In the genomic region with DNA sequence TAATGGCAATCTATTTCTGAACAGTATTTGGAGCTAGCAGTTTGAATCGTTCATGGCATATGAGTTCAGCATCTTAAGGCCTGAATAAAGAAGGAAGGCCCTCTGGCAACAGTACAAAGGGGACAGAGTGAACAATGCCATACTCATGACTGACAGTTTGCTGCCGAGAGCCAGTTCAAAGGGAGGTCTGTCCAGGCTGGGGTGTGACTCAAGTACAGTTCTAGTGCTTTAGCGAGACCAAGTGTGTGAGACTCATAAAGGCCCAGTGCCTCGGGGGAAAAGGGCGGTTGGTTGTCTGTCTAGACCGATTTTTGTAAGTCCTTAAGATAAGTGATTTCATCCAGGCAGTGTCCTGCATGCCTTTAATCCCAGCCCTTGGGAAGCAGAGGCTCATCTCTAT, we compare ENCODE assay signal across 23 mouse cellular contexts. TPM values are rescaled to one million over a fixed set of nuclear protein-coding genes. Genes with fewer than 3 reads are reported as not detected.
A peak's percentile ranks its signal among the peaks of the same experiment; 100 is the strongest.
DNase-seq lines count a peak whose midpoint lies in the region; ATAC-seq and TF ChIP-seq lines count a peak whose summit lies in the region.
"Had no signal": no experiment of that assay in that cellular context is flagged by ENCODE, and none has a peak within 500 bp of the region (broad histone marks: within the 10 kb centered on the region; RNA-seq: fewer than 3 reads in every experiment).

No protein-coding gene starts in this region.

- no peak overlapping the region for H3K4me3 ChIP-seq in liver, adult 2 months (ENCODE audit: insufficient read depth, low read depth, low read length)
- H3K4me3 ChIP-seq in liver, embryonic 12.5 days: no peak overlapping the region
- no peak overlapping the region for H3K4me3 ChIP-seq in ES-E14 (ENCODE audit: insufficient read depth in 1 of 2, low read depth in 1 of 2, low read length in 2 of 2, poor library complexity in 1 of 2, severe bottlenecking in 1 of 2)
- H3K4me3 ChIP-seq: embryonic facial prominence, embryonic 15.5 days; layer of hippocampus, adult 2 months; limb, embryonic 15.5 days; myocyte had no signal

- no peak for ATAC-seq in liver, embryonic 12.5 days
- ATAC-seq: liver, postnatal 0 days had no signal

- no peaks in the 10 kb centered on the region for H3K9me3 ChIP-seq in liver, embryonic 12.5 days (replicated peaks)
- H3K9me3 ChIP-seq in ES-E14 (ENCODE audit: control insufficient read depth, insufficient read depth, low read depth, low read length): no peaks in the 10 kb centered on the region
- H3K9me3 ChIP-seq: embryonic facial prominence, embryonic 15.5 days; limb, embryonic 15.5 days had no signal

- peak overlapping the region; percentile 75 for H3K27ac ChIP-seq in liver, adult 2 months (replicated peaks; ENCODE audit: insufficient read depth, low read depth, low read length)
- no peak overlapping the region for H3K27ac ChIP-seq in liver, embryonic 12.5 days
- H3K27ac ChIP-seq in ES-E14 (ENCODE audit: insufficient read depth, low read depth, low read length, poor library complexity, severe bottlenecking): no peak overlapping the region
- H3K27ac ChIP-seq: embryonic facial prominence, embryonic 15.5 days; layer of hippocampus, adult 2 months; limb, embryonic 15.5 days had no signal

- H3K4me2 ChIP-seq in liver, embryonic 12.5 days: no peak overlapping the region
- H3K4me2 ChIP-seq: embryonic facial prominence, embryonic 15.5 days; limb, embryonic 15.5 days had no signal

- H3K79me2 ChIP-seq in liver, adult 2 months (ENCODE audit: control insufficient read depth, insufficient read depth, low read length): peaks cover 6% of the 10 kb centered on the region; the same call in 1 of the 2 replicates

- WGBS in liver, adult 2 months: 82% methylated on average over 6 of the region's 6 CpGs
- WGBS in liver, embryonic 12.5 days (ENCODE audit: insufficient replicate concordance): 78% methylated on average over 6 of the region's 6 CpGs

- H3K9ac ChIP-seq in liver, adult 2 months (ENCODE audit: low read depth, low read length): no peak overlapping the region
- H3K9ac ChIP-seq in liver, embryonic 12.5 days: no peak overlapping the region
- no peak overlapping the region for H3K9ac ChIP-seq in ES-E14 (ENCODE audit: insufficient read depth, low read depth, low read length, poor library complexity, severe bottlenecking)
- H3K9ac ChIP-seq: embryonic facial prominence, embryonic 15.5 days; limb, embryonic 15.5 days; liver, postnatal 0 days had no signal

- peak; percentile 32 for DNase-seq in liver, adult 2 months (ENCODE audit: extremely low read depth, low read depth, low spot score)
- DNase-seq in 3T3-L1 (ENCODE audit: low read depth, low spot score) (peak; percentile 69), ES-E14 (ENCODE audit: low read depth, low spot score) (peak; percentile 34)
- peak; percentile 35 for DNase-seq in brain, adult 2 months (ENCODE audit: low read depth, low spot score)
- no peak for DNase-seq in urinary bladder, postnatal 14 days (ENCODE audit: low spot score)
- no peak for DNase-seq in layer of hippocampus, adult 9-11 months
- DNase-seq: adrenal gland, postnatal 10 days; cerebellum, adult 11-12 months; cerebellum, postnatal 14 days; heart, adult 11 months; heart, postnatal 36 days; kidney, adult 8-10 months; kidney, postnatal 14 days; liver, postnatal 0 days; lung, postnatal 10 days; right cerebral cortex, postnatal 14 days; spleen, adult 18-20 months; thymus, adult 2 months had no signal

- no peaks in the 10 kb centered on the region for H3K27me3 ChIP-seq in liver, adult 2 months (ENCODE audit: control insufficient read depth, insufficient read depth, low read length)
- H3K27me3 ChIP-seq in liver, embryonic 12.5 days (replicated peaks): no peaks in the 10 kb centered on the region
- H3K27me3 ChIP-seq: embryonic facial prominence, embryonic 15.5 days; limb, embryonic 15.5 days had no signal

- no peak for TF ChIP-seq CTCF in liver, adult 2 months (IDR thresholded peaks at IDR 0.05; ENCODE audit: low read depth, low read length)

- H3K4me1 ChIP-seq in liver, adult 2 months (ENCODE audit: control insufficient read depth, insufficient read depth, low read length): peaks cover 30% of the 10 kb centered on the region
- H3K4me1 ChIP-seq in liver, embryonic 12.5 days: peaks cover 24% of the 10 kb centered on the region
- H3K4me1 ChIP-seq in ES-E14 (ENCODE audit: control insufficient read depth in 2 of 2, insufficient read depth in 2 of 2, low read length in 2 of 2, poor library complexity in 1 of 2): peaks cover 9 to 12% of the 10 kb centered on the region in 2 experiments
- H3K4me1 ChIP-seq: embryonic facial prominence, embryonic 15.5 days; limb, embryonic 15.5 days had no signal

- in situ Hi-C loops in ES-E14 (cut with MboI; ENCODE audit: low sequenced_read_pairs in 2 of 2, unreplicated experiment in 2 of 2): no loop called here

- TF ChIP-seq POLR2A in liver, adult 2 months (IDR thresholded peaks at IDR 0.05; ENCODE audit: extremely low read depth, insufficient read depth, low read length): no peak

- peaks cover 9% of the 10 kb centered on the region for H3K36me3 ChIP-seq in liver, adult 2 months (ENCODE audit: control insufficient read depth, insufficient read depth, low read length)
- peaks cover 13% of the 10 kb centered on the region for H3K36me3 ChIP-seq in liver, embryonic 12.5 days
- peaks cover 2% of the 10 kb centered on the region; the same call in 1 of the 2 replicates for H3K36me3 ChIP-seq in ES-E14 (ENCODE audit: control insufficient read depth, insufficient read depth, low read length, poor library complexity, severe bottlenecking)

TF ChIP-seq in ES-E14, 5 proteins besides CTCF, POLR2A, EP300 and RAD21:
- no peak for TF ChIP-seq CHD2 (IDR thresholded peaks at IDR 0.05; ENCODE audit: low read depth, low read length)
- TF ChIP-seq ZC3H11A (IDR thresholded peaks at IDR 0.05; ENCODE audit: borderline replicate concordance, low read depth, low read length): no peak
- TF ChIP-seq ZNF384 (IDR thresholded peaks at IDR 0.05; ENCODE audit: low read depth, low read length): no peak
- TF ChIP-seq HCFC1 (IDR thresholded peaks at IDR 0.05; ENCODE audit: borderline replicate concordance, insufficient read depth, low read length): no peak
- TF ChIP-seq MAFK (IDR thresholded peaks at IDR 0.05; ENCODE audit: insufficient read depth, low read depth, low read length): no peak

RNA-seq across cellular contexts. Expression of a gene that starts 7.7 kb away (rescaled TPM):
- 30.8 and 36.7 TPM in 2 replicates for total RNA-seq in liver, adult 2 months (2014; rRNA removed)
- 41.8 and 47.4 TPM in 2 replicates for polyA plus RNA-seq in liver, adult 2 months (2012; rRNA removed)
- polyA plus RNA-seq in liver, embryonic 12.5 days (2016; fragmentation: Nextera tagmentation; extraction: Ambion mirVana): 15.0 and 16.7 TPM in 2 replicates
- total RNA-seq in ES-E14 (2012; rRNA removed): 30.9 and 43.2 TPM in 2 replicates

RNA-seq across cellular contexts. Expression of a gene that starts 29.7 kb away (rescaled TPM):
- 6.6 and 8.7 TPM in 2 replicates for total RNA-seq in liver, adult 2 months (2014; rRNA removed)
- polyA plus RNA-seq in liver, adult 2 months (2012; rRNA removed): 2.5 and 3.8 TPM in 2 replicates
- 10.1 and 10.5 TPM in 2 replicates for polyA plus RNA-seq in liver, embryonic 12.5 days (2016; fragmentation: Nextera tagmentation; extraction: Ambion mirVana)
- total RNA-seq in ES-E14 (2012; rRNA removed): 4.4 and 7.5 TPM in 2 replicates

RNA-seq across cellular contexts. Expression of a gene that starts 30.2 kb away (rescaled TPM):
- total RNA-seq in liver, adult 2 months (2014; rRNA removed): 28.3 and 31.6 TPM in 2 replicates
- polyA plus RNA-seq in liver, adult 2 months (2012; rRNA removed): 6.0 and 7.9 TPM in 2 replicates
- 15.5 and 15.9 TPM in 2 replicates for polyA plus RNA-seq in liver, embryonic 12.5 days (2016; fragmentation: Nextera tagmentation; extraction: Ambion mirVana)
- 27.0 and 31.3 TPM in 2 replicates for total RNA-seq in ES-E14 (2012; rRNA removed)

RNA-seq across cellular contexts. Expression of a gene that starts 39.2 kb away (rescaled TPM):
- total RNA-seq in liver, adult 2 months (2014; rRNA removed): 14.7 and 16.5 TPM in 2 replicates
- polyA plus RNA-seq in liver, adult 2 months (2012; rRNA removed): 18.0 and 19.0 TPM in 2 replicates
- polyA plus RNA-seq in liver, embryonic 12.5 days (2016; fragmentation: Nextera tagmentation; extraction: Ambion mirVana): 4.8 and 6.1 TPM in 2 replicates
- 15.8 and 17.1 TPM in 2 replicates for total RNA-seq in ES-E14 (2012; rRNA removed)

Comparison
In these comparisons a context has a peak if more than half of its experiments do, and no peak if none do; other contexts are left out.
1. DNase-seq: peak in liver, adult 2 months (single experiment), 3T3-L1 (single experiment), ES-E14 (single experiment) and brain, adult 2 months (single experiment); none in urinary bladder, postnatal 14 days (single experiment) and layer of hippocampus, adult 9-11 months (single experiment).